Mouse (Mus musculus) midbrain, embryonic 15.5 days (tissue): Measurements from ENCODE around the gene Itga10. TPM values are rescaled to one million over a fixed set of nuclear protein-coding genes. Genes with fewer than 3 reads are reported as not detected.

Experiments
- ATAC-seq: fragments of 200-750 bp; cut with Nextera tagmentation; replicated peaks from 2 replicates; pipeline ENCODE4 v1.8.0; 2017; ENCODE audit warnings: moderate TSS enrichment
- H3K27ac ChIP-seq: fragments of 300-500 bp; sonication (generic); 2 replicates; pipeline ENCODE4 v1.5.1; 2015; ENCODE audit warnings: mild to moderate bottlenecking, inconsistent platforms
- H3K27me3 ChIP-seq: fragments of 300-500 bp; sonication (generic); replicated peaks from 2 replicates; pipeline ENCODE4 v1.6.1; 2015; ENCODE audit warnings: inconsistent platforms
- H3K36me3 ChIP-seq: fragments of 300-500 bp; sonication (generic); replicated peaks from 2 replicates; pipeline ENCODE4 v1.6.1; 2015; ENCODE audit warnings: inconsistent platforms
- H3K4me1 ChIP-seq: fragments of 300-500 bp; sonication (generic); 2 replicates; pipeline ENCODE4 v1.6.1; 2015; ENCODE audit warnings: inconsistent platforms
- H3K4me2 ChIP-seq: fragments of 300-500 bp; sonication (generic); 2 replicates; pipeline ENCODE4 v1.6.1; 2015; ENCODE audit warnings: inconsistent platforms, mild to moderate bottlenecking, moderate library complexity
- H3K4me3 ChIP-seq: fragments of 300-500 bp; sonication (generic); 2 replicates; pipeline ENCODE4 v1.5.1; 2015; ENCODE audit warnings: mild to moderate bottlenecking, inconsistent platforms
- H3K9ac ChIP-seq: fragments of 300-500 bp; sonication (generic); 2 replicates; pipeline ENCODE4 v1.6.1; 2015; ENCODE audit warnings: mild to moderate bottlenecking, inconsistent platforms
- H3K9me3 ChIP-seq: fragments of 300-500 bp; sonication (generic); 2 replicates; pipeline ENCODE4 v1.6.1; 2016; ENCODE audit warnings: inconsistent platforms
- WGBS: fragments of 180-500 bp; shearing (Covaris S2); methylation state at CpG from one replicate; pipeline ENCODE4 v1.1.7; 2015; ENCODE audit warnings: mixed read lengths; 5-methylcytosine and 5-hydroxymethylcytosine counted together
- polyA plus RNA-seq: library from polyadenylated mRNA; unstranded; fragments of >200 nt; fragmentation: Nextera tagmentation; extraction: Ambion mirVana; gene quantifications from 2 replicates; pipeline ENCODE4 v1.2.1, GENCODE M21; 2015

The Itga10 gene
- polyA plus RNA-seq = 1.5 and 1.6 TPM in 2 replicates

- ATAC-seq = no peak
- H3K27ac ChIP-seq = no peak within 1 kb of the TSS
- no peaks in the 10 kb centered on the region for H3K9me3 ChIP-seq
- no peaks in the 10 kb centered on the region for H3K4me1 ChIP-seq
- 63% methylated on average over 7 of the region's 7 CpGs for WGBS
- no peaks in the 10 kb centered on the region for H3K27me3 ChIP-seq
- no peak within 1 kb of the TSS for H3K4me3 ChIP-seq
- no peak within 1 kb of the TSS for H3K9ac ChIP-seq
- no peak within 1 kb of the TSS for H3K4me2 ChIP-seq
- H3K36me3 ChIP-seq = peaks cover 14% of the 10 kb centered on the region
Measured at GRCm38 (mm10) chr3:96645018-96645649, at the start of gene Itga10. Gene Itga10, plus strand, starts transcription at chr3:96645584.

GRCm38 (mm10) chr3:96595661-96596060 is 49.7 kb upstream of the Itga10 start:
- H3K27ac ChIP-seq = peak overlapping the region; percentile 53
- peaks cover 66% of the 10 kb centered on the region for H3K4me1 ChIP-seq
- ATAC-seq = no peak
- H3K27me3 ChIP-seq = peaks cover 3% of the 10 kb centered on the region; the same call in 1 of the 2 replicates
- no peaks in the 10 kb centered on the region for H3K36me3 ChIP-seq
- 23% methylated on average over 6 of the region's 6 CpGs for WGBS
- peak overlapping the region; percentile 95 for H3K4me2 ChIP-seq
- no peaks in the 10 kb centered on the region for H3K9me3 ChIP-seq
- peak overlapping the region; percentile 51; the same call in 1 of the 2 replicates for H3K9ac ChIP-seq
- peak overlapping the region; percentile 51 for H3K4me3 ChIP-seq

GRCm38 (mm10) chr3:96596228-96596707 is 49.1 kb upstream of the Itga10 start, which contains the start of gene Ankrd34a:
Gene Ankrd34a, plus strand, starts transcription at chr3:96596636.
- peak within 1 kb of the TSS; percentile 51 for H3K9ac ChIP-seq
- H3K27ac ChIP-seq = peak within 1 kb of the TSS; percentile 53
- H3K4me1 ChIP-seq = peaks cover 67% of the 10 kb centered on the region
- no peak for ATAC-seq
- no peaks in the 10 kb centered on the region for H3K36me3 ChIP-seq
- WGBS = under 1% methylated on average over 17 of the region's 23 CpGs
- peak within 1 kb of the TSS; percentile 51 for H3K4me3 ChIP-seq
- peaks cover 3% of the 10 kb centered on the region; the same call in 1 of the 2 replicates for H3K27me3 ChIP-seq
- no peaks in the 10 kb centered on the region for H3K9me3 ChIP-seq
- peak within 1 kb of the TSS; percentile 95 for H3K4me2 ChIP-seq

- WGBS = 5% methylated on average over 12 of the region's 12 CpGs
- no peaks in the 10 kb centered on the region for H3K9me3 ChIP-seq
- no peak for ATAC-seq
- peaks cover 69% of the 10 kb centered on the region for H3K4me1 ChIP-seq
- no peaks in the 10 kb centered on the region for H3K36me3 ChIP-seq
- peak overlapping the region; percentile 53 for H3K27ac ChIP-seq
- H3K27me3 ChIP-seq = peaks cover 3% of the 10 kb centered on the region; the same call in 1 of the 2 replicates
- H3K4me2 ChIP-seq = peak overlapping the region; percentile 95
- H3K4me3 ChIP-seq = peak overlapping the region; percentile 51
- peak overlapping the region; percentile 51 for H3K9ac ChIP-seq
Measured at GRCm38 (mm10) chr3:96596855-96597254, 48.5 kb upstream of the Itga10 start.

GRCm38 (mm10) chr3:96597435-96597891 is 47.9 kb upstream of the Itga10 start:
- under 1% methylated on average over 40 of the region's 40 CpGs for WGBS
- peak overlapping the region; percentile 51 for H3K9ac ChIP-seq
- ATAC-seq = no peak
- H3K27me3 ChIP-seq = peaks cover 3% of the 10 kb centered on the region; the same call in 1 of the 2 replicates
- H3K4me3 ChIP-seq = peak overlapping the region; percentile 51
- no peaks in the 10 kb centered on the region for H3K36me3 ChIP-seq
- H3K4me2 ChIP-seq = peak overlapping the region; percentile 95
- H3K9me3 ChIP-seq = no peaks in the 10 kb centered on the region
- peaks cover 72% of the 10 kb centered on the region for H3K4me1 ChIP-seq
- peak overlapping the region; percentile 53 for H3K27ac ChIP-seq

GRCm38 (mm10) chr3:96598156-96599068 is 47.0 kb upstream of the Itga10 start:
- Histone ChIP-seq H3K4me1 (peaks cover 73% of the 10 kb centered on the region), H3K9me3 (no peaks in the 10 kb centered on the region), H3K4me2 (peak overlapping the region; percentile 95), H3K27ac (peak overlapping the region; percentile 53), H3K4me3 (peak overlapping the region; percentile 51), H3K9ac (peak overlapping the region; percentile 51), H3K27me3 (peaks cover 3% of the 10 kb centered on the region; the same call in 1 of the 2 replicates), H3K36me3 (no peaks in the 10 kb centered on the region)
- no peak for ATAC-seq
- 2% methylated on average over 54 of the region's 54 CpGs for WGBS

- H3K9ac ChIP-seq = no peak overlapping the region
- peaks cover 79% of the 10 kb centered on the region for H3K4me1 ChIP-seq
- H3K4me3 ChIP-seq = peak overlapping the region; percentile 51; the same call in 1 of the 2 replicates
- no peak overlapping the region for H3K27ac ChIP-seq
- ATAC-seq = no peak
- H3K4me2 ChIP-seq = peak overlapping the region; percentile 95
- WGBS = 54% methylated on average over 8 of the region's 8 CpGs
- peaks cover 3% of the 10 kb centered on the region; the same call in 1 of the 2 replicates for H3K27me3 ChIP-seq
- H3K36me3 ChIP-seq = no peaks in the 10 kb centered on the region
- H3K9me3 ChIP-seq = no peaks in the 10 kb centered on the region
Measured at GRCm38 (mm10) chr3:96599069-96599393, 46.4 kb upstream of the Itga10 start.

GRCm38 (mm10) chr3:96599411-96599810 is 46.0 kb upstream of the Itga10 start:
- Histone ChIP-seq H3K27me3 (peaks cover 3% of the 10 kb centered on the region; the same call in 1 of the 2 replicates), H3K9me3 (no peaks in the 10 kb centered on the region), H3K9ac (no peak overlapping the region), H3K4me3 (no peak overlapping the region), H3K4me2 (peak overlapping the region; percentile 95; the same call in 1 of the 2 replicates), H3K27ac (no peak overlapping the region), H3K36me3 (no peaks in the 10 kb centered on the region), H3K4me1 (peaks cover 83% of the 10 kb centered on the region)
- no peak for ATAC-seq
- WGBS = 68% methylated on average over 3 of the region's 3 CpGs

GRCm38 (mm10) chr3:96600639-96601250 is 44.6 kb upstream of the Itga10 start, which contains the start of gene Lix1l:
Gene Lix1l, plus strand, starts transcription at chr3:96601149.
- Histone ChIP-seq H3K4me2 (peak within 1 kb of the TSS; percentile 79), H3K4me1 (peaks cover 91% of the 10 kb centered on the region), H3K27ac (peak within 1 kb of the TSS; percentile 93), H3K9me3 (no peaks in the 10 kb centered on the region), H3K27me3 (no peaks in the 10 kb centered on the region), H3K36me3 (no peaks in the 10 kb centered on the region), H3K9ac (peak within 1 kb of the TSS; percentile 82), H3K4me3 (peak within 1 kb of the TSS; percentile 80)
- under 1% methylated on average over 27 of the region's 27 CpGs for WGBS
- ATAC-seq = peak; percentile 94

- peak; percentile 78 for ATAC-seq
- H3K9ac ChIP-seq = peak overlapping the region; percentile 82
- WGBS = 2% methylated on average over 34 of the region's 40 CpGs
- H3K9me3 ChIP-seq = no peaks in the 10 kb centered on the region
- H3K36me3 ChIP-seq = no peaks in the 10 kb centered on the region
- peak overlapping the region; percentile 93 for H3K27ac ChIP-seq
- peaks cover 85% of the 10 kb centered on the region for H3K4me1 ChIP-seq
- H3K4me2 ChIP-seq = peak overlapping the region; percentile 79
- no peaks in the 10 kb centered on the region for H3K27me3 ChIP-seq
- H3K4me3 ChIP-seq = peak overlapping the region; percentile 80
Measured at GRCm38 (mm10) chr3:96601251-96601787, 44.1 kb upstream of the Itga10 start.

- ATAC-seq = no peak
- peak overlapping the region; percentile 82 for H3K9ac ChIP-seq
- peak overlapping the region; percentile 93 for H3K27ac ChIP-seq
- no peaks in the 10 kb centered on the region for H3K9me3 ChIP-seq
- peaks cover 77% of the 10 kb centered on the region for H3K4me1 ChIP-seq
- peak overlapping the region; percentile 80 for H3K4me3 ChIP-seq
- H3K36me3 ChIP-seq = no peaks in the 10 kb centered on the region
- 8% methylated on average over 10 of the region's 10 CpGs for WGBS
- peak overlapping the region; percentile 79 for H3K4me2 ChIP-seq
- no peaks in the 10 kb centered on the region for H3K27me3 ChIP-seq
Measured at GRCm38 (mm10) chr3:96601941-96602703, 43.3 kb upstream of the Itga10 start.
